Mouse (Mus musculus) embryonic facial prominence, embryonic 14.5 days (tissue): Measurements from ENCODE around the gene Nup210l. TPM values are rescaled to one million over a fixed set of nuclear protein-coding genes. Genes with fewer than 3 reads are reported as not detected.
"Not testable (repeated sequence)": the region's sequence is repeated elsewhere in the genome, so short reads cannot be mapped to it uniquely, and the experiment has no call there.

ENCODE experiments used
- ATAC-seq: fragments of 200-750 bp; cut with Nextera tagmentation; 2 replicates; pipeline ENCODE4 v1.8.0; 2017; ENCODE audit warnings: low read depth, moderate number of reproducible peaks, moderate TSS enrichment
- DNase-seq: peaks from one replicate; pipeline ENCODE4 v3.0.0-alpha.2; 2015; ENCODE audit warnings: low spot score
- H3K27ac ChIP-seq: fragments of 300-500 bp; sonication (generic); replicated peaks from 2 replicates; pipeline ENCODE4 v1.5.1; 2014; ENCODE audit warnings: low read depth, mild to moderate bottlenecking, low read length, moderate library complexity
- H3K27me3 ChIP-seq: fragments of 300-500 bp; sonication (generic); replicated peaks from 2 replicates; pipeline ENCODE4 v1.6.1; 2014; ENCODE audit warnings: low read length; ENCODE audit not compliant: control insufficient read depth, insufficient read depth
- H3K36me3 ChIP-seq: fragments of 300-500 bp; sonication (generic); 2 replicates; pipeline ENCODE4 v1.6.1; 2014; ENCODE audit warnings: low read length, mixed read lengths; ENCODE audit not compliant: control insufficient read depth, insufficient read depth
- H3K4me1 ChIP-seq: fragments of 300-500 bp; sonication (generic); 2 replicates; pipeline ENCODE4 v1.6.1; 2014; ENCODE audit warnings: antibody characterized with exemption, low read length; ENCODE audit not compliant: control insufficient read depth, insufficient read depth
- H3K4me2 ChIP-seq: fragments of 300-500 bp; sonication (generic); 2 replicates; pipeline ENCODE4 v1.6.1; 2014; ENCODE audit warnings: low read depth, mild to moderate bottlenecking, low read length, moderate library complexity, mixed read lengths
- H3K4me3 ChIP-seq: fragments of 300-500 bp; sonication (generic); 2 replicates; pipeline ENCODE4 v1.5.1; 2014; ENCODE audit warnings: low read depth, mild to moderate bottlenecking, low read length
- H3K9ac ChIP-seq: fragments of 300-500 bp; sonication (generic); 2 replicates; pipeline ENCODE4 v1.6.1; 2014; ENCODE audit warnings: low read depth, mild to moderate bottlenecking, low read length, moderate library complexity, mixed read lengths
- H3K9me3 ChIP-seq: fragments of 300-500 bp; sonication (generic); 2 replicates; pipeline ENCODE4 v1.6.1; 2016; ENCODE audit warnings: low read length; ENCODE audit not compliant: control insufficient read depth
- WGBS: fragments of 180-500 bp; shearing (Covaris S2); extraction: QIAGEN DNeasy Blood & Tissue Kit; methylation state at CpG from one replicate; pipeline ENCODE4 v1.1.7; 2014; 5-methylcytosine and 5-hydroxymethylcytosine counted together
- polyA plus RNA-seq: library from polyadenylated mRNA; unstranded; fragments of >200 nt; fragmentation: Nextera tagmentation; extraction: Ambion mirVana; gene quantifications from 2 replicates; pipeline ENCODE4 v1.2.1, GENCODE M21; 2014

The Nup210l gene
- polyA plus RNA-seq, 1 experiment from 2014 or later = 0.18 TPM

DNA sequence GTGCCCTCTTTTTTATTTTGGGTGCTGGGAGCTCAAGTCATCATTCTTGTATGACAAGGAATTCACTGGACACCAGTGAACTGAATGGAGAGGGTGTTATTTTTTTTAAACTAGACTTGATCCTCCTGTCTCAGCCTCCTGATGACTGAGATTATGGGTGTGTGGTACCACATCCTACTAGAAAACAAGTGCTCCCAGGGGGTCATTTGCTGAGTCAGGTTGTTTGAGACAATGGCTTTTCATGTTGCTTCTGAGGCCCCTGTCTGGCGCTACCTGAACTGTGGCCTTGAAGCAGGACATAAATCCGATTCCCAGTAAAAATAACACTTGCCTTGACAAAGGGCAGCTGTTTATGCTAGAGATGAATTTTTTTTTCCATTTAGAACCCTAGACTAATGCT lies 756 bp upstream of the Nup210l start:
- Histone ChIP-seq H3K9me3 (no peaks in the 10 kb centered on the region), H3K4me2 (no peak overlapping the region), H3K27ac (no peak overlapping the region), H3K9ac (no peak overlapping the region), H3K36me3 (peaks cover 26% of the 10 kb centered on the region), H3K4me1 (no peaks in the 10 kb centered on the region), H3K27me3 (no peaks in the 10 kb centered on the region), H3K4me3 (no peak overlapping the region)
- WGBS = 84% methylated on average over 2 of the region's 2 CpGs
- DNase-seq (no peak), ATAC-seq (no peak)

DNA sequence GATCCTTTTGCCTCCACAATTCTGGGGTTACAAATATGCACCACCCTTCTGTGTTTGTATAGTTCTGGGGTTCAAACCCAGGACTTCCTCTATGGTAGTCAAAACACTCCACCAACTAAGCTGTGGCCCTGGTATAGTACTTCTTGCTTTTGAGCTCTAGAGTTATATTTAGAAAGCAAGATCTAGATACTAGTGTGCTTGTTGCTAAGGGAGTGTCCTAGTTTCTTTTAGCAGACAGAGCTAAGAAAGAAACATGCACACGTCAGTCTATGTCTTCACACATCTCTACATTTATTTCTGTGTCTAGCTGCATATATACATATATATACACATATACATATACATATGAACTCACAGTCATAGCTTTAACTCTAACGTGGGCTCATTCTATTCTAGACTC lies 7.8 kb downstream of the Nup210l start:
- Histone ChIP-seq H3K4me3 (no peak overlapping the region), H3K9ac (no peak overlapping the region), H3K27me3 (no peaks in the 10 kb centered on the region), H3K27ac (no peak overlapping the region), H3K4me1 (no peaks in the 10 kb centered on the region), H3K9me3 (no peaks in the 10 kb centered on the region), H3K4me2 (no peak overlapping the region), H3K36me3 (no peaks in the 10 kb centered on the region)
- no peak for DNase-seq
- ATAC-seq = no peak
- 80% methylated on average over 2 of the region's 2 CpGs for WGBS

DNA sequence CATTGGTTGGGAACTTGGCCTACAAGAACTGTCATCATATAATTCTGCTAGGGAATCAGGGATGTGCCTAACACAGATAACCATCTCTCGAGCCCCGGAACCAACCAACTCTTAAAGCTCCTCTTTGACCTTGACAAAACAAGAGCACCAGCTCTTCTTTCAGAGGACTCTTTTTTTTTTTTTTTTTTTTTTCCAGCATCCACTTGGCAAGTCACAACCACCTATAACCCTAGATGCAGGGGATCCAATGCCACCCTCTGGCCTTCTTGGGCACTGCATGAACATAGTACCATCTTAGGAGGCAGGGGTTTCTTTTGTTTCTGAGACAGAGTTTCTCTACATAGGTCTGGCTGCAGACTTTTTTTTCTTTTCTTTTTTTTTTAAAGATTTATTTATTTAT lies 10.4 kb downstream of the Nup210l start:
- DNase-seq = no peak
- H3K27ac ChIP-seq = no peak overlapping the region
- H3K27me3 ChIP-seq = no peaks in the 10 kb centered on the region
- no peak overlapping the region for H3K4me3 ChIP-seq
- H3K4me2 ChIP-seq = no peak overlapping the region
- no peak overlapping the region for H3K9ac ChIP-seq
- no peaks in the 10 kb centered on the region for H3K4me1 ChIP-seq
- 84% methylated on average over 2 of the region's 2 CpGs for WGBS
- H3K9me3 ChIP-seq = no peaks in the 10 kb centered on the region
- no peak for ATAC-seq
- no peaks in the 10 kb centered on the region for H3K36me3 ChIP-seq

DNA sequence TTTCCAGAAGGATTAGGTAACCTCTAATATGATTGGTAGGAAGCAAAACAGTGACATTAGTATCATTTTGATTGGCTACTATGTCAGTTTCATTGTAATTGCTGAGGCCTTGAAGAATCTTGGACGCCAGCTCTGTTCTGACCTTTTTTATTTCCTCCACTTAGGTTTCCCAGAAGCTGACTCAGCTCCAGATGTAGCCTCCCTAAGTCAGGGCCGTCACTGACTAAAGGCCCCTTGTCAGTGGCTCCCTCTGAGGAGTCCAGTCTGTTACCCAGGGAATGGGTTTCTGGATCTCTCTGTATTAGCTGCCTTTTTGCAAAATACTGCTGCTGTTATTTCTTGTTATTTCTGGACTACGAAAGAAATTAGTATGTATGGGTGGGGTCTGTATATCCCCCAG lies 11.6 kb downstream of the Nup210l start:
- no peaks in the 10 kb centered on the region for H3K4me1 ChIP-seq
- 70% methylated on average over 3 of the region's 3 CpGs for WGBS
- no peak for ATAC-seq

DNA sequence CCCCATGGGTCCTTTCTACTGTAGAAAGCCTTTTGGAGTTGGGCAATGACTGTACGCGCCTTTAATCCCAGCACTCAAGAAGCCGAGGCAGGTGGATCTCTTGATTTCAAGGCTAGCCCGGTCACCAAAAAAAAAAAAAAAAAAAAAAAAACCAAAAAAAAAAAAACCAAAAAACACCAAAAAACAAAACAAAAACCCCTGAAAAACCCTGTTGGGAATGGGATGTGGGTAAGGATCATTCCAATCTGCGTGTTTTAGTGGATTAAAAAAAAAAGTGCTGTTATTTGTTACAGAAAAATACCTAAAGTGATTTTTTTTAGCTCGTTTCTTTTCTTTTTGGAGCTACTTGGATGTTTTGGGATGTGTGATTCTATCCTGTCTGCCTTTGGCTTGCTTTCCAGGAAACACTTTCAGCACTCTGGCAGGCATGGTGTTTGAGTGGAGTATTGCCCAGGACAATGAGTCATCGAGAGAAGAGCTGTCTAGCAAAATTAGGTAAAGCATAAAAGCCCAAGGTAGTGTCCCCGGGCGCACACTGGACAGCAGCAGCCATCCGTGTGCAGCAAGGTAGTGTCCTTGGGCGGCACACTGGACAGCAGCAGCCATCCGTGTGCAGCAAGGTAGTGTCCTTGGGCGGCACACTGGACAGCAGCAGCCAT lies 14.3 kb downstream of the Nup210l start:
- no peaks in the 10 kb centered on the region for H3K36me3 ChIP-seq
- no peak overlapping the region for H3K27ac ChIP-seq
- H3K9ac ChIP-seq = no peak overlapping the region
- no peak overlapping the region for H3K4me3 ChIP-seq
- H3K27me3 ChIP-seq = no peaks in the 10 kb centered on the region
- no peaks in the 10 kb centered on the region for H3K4me1 ChIP-seq
- no peak for ATAC-seq
- no peak overlapping the region for H3K4me2 ChIP-seq
- no peaks in the 10 kb centered on the region for H3K9me3 ChIP-seq
- 90% methylated on average over 13 of the region's 13 CpGs for WGBS
- no peak for DNase-seq

More for the DNA sequence above, 11.6 kb downstream of the Nup210l start:
- Histone ChIP-seq H3K9ac (no peak overlapping the region), H3K4me3 (no peak overlapping the region), H3K27me3 (no peaks in the 10 kb centered on the region), H3K36me3 (no peaks in the 10 kb centered on the region), H3K4me2 (no peak overlapping the region), H3K27ac (no peak overlapping the region), H3K9me3 (no peaks in the 10 kb centered on the region)
- DNase-seq = no peak

DNA sequence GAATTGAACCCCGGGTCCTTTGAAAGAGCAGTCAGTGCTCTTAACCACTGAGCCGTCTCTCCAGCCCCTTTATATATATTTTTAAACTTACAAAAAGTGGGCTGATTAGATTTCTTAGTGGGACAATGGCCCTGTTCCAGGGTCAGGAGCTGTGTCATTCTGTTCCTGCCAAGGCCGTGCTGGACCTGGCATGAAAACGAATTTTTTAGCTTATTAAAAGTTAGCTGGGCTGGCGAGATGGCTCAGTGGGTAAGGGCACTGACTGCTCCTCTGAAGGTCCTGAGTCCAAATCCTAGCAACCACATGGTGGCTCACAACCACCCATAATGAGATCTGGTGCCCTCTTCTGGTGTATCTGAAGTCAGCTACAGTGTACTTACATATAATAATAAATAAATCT lies 18.1 kb downstream of the Nup210l start:
- not testable (repeated sequence) for H3K4me3 ChIP-seq, ATAC-seq, H3K4me2 ChIP-seq, H3K9ac ChIP-seq, H3K4me1 ChIP-seq, DNase-seq, H3K27ac ChIP-seq, H3K36me3 ChIP-seq, H3K9me3 ChIP-seq, H3K27me3 ChIP-seq
- 79% methylated on average over 5 of the region's 5 CpGs for WGBS

DNA sequence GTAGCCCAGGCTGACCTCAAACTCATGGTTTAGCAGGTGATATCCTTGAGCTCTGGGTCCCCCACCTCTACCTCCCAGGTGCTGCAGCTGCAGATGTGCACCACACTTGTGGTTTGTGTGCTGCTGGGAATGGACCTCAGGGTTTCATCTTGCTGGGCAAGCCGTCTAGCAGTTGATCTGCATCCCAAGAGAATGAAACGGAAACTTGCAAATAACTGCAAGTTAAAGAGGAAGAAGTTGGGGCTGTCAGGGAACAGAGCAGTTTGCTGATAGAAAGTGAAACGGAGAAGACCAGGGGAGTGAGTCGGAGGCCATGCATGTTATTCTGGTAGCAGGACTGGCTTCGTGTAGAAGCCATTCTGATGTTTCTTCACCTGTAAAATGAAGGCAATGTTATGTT lies 21.8 kb downstream of the Nup210l start:
- Histone ChIP-seq H3K9ac (no peak overlapping the region), H3K27me3 (no peaks in the 10 kb centered on the region), H3K36me3 (no peaks in the 10 kb centered on the region), H3K4me1 (no peaks in the 10 kb centered on the region), H3K27ac (no peak overlapping the region), H3K4me3 (no peak overlapping the region), H3K9me3 (no peaks in the 10 kb centered on the region), H3K4me2 (no peak overlapping the region)
- DNase-seq (no peak), ATAC-seq (no peak)
- 60% methylated on average over 5 of the region's 5 CpGs for WGBS

DNA sequence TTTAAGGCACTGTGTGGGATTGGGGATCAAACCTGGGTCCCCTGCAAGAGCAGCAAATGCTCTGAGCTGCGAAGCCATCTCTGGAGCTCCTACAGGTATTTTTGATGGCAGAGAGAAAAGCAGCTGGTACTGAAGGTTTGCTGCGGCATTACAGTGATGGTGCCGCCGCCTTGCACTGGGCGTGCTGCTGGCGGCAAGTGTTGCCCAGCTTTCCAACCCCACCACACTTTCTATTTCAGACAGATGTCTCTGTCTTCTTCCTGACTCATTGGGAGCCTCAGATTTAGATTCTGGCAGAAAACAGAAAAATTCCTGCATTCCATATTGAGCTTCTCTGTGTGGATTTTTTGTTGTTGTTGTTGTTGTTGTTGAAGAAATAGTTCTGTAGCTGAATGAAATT lies 23.9 kb downstream of the Nup210l start:
- H3K27ac ChIP-seq = no peak overlapping the region
- ATAC-seq (no peak), DNase-seq (no peak)
- H3K4me3 ChIP-seq = no peak overlapping the region
- no peak overlapping the region for H3K4me2 ChIP-seq
- 88% methylated on average over 6 of the region's 6 CpGs for WGBS
- no peaks in the 10 kb centered on the region for H3K36me3 ChIP-seq
- no peaks in the 10 kb centered on the region for H3K4me1 ChIP-seq
- no peak overlapping the region for H3K9ac ChIP-seq
- no peaks in the 10 kb centered on the region for H3K9me3 ChIP-seq
- no peaks in the 10 kb centered on the region for H3K27me3 ChIP-seq

DNA sequence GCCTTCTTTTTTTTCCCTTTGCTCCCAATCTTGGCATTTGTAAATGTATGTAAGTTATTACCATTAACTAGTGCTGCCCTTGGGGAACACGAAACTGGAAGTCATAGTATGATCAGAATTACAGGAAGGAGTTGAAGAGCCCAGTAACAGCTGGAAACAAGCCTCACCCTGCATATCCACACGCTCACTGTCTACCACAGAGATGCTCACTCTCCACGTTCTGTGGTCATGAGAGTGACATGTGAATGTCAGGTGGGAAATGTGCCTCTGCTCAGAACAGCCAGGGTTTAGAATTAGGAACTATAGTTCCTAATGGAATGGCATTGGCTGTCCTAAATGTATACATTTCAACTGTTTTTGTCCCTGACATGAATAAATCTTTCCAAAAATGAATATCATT lies 28.8 kb downstream of the Nup210l start:
- Histone ChIP-seq H3K27ac (no peak overlapping the region), H3K4me3 (no peak overlapping the region), H3K9me3 (no peaks in the 10 kb centered on the region), H3K4me1 (no peaks in the 10 kb centered on the region), H3K36me3 (no peaks in the 10 kb centered on the region), H3K9ac (no peak overlapping the region), H3K27me3 (no peaks in the 10 kb centered on the region), H3K4me2 (no peak overlapping the region)
- DNase-seq (no peak), ATAC-seq (no peak)
- WGBS = 65% methylated on average over 3 of the region's 3 CpGs
